Mouse (Mus musculus) testis, adult 2 months (tissue): Measurements from ENCODE around the gene Zfpl1.

Source experiments
- CTCF ChIP-seq: fragments of 200-500 bp; IDR thresholded peaks from 2 replicates; pipeline ENCODE4 v1.5.1; 2012; ENCODE audit warnings: low read depth, mild to moderate bottlenecking, inconsistent platforms, low read length, moderate library complexity; ENCODE audit not compliant: control insufficient read depth, insufficient read depth, insufficient replicate concordance
- POLR2A ChIP-seq: fragments of 200-500 bp; IDR thresholded peaks from 2 replicates; pipeline ENCODE4 v1.6.1; 2012; ENCODE audit warnings: low read depth, mild to moderate bottlenecking, inconsistent platforms, low read length, moderate library complexity; ENCODE audit not compliant: control insufficient read depth

DNA sequence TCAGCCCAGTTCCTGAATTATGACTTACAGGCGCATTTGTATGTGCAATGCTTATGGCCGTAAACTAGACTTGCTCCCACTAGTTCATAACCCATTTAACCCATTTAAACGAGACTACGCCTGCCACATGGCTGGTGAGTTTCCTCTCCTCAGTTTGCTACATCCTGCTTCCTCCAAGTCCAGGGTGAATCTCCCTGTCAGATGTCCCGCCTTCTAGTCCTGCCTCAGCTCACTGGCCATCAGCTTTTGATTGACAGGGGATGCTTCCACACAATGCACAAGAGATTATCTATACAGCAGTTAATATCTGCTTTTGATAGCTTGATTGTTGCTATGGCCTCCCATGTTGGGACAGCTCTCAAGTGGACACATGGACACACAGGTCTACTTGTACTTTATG is 30.5 kb downstream of the Zfpl1 start:
- TF ChIP-seq CTCF (no peak), POLR2A (no peak)
